Mouse (Mus musculus) testis, adult 2 months (tissue): Measurements from ENCODE around the gene Supt4a. TPM values are rescaled to one million over a fixed set of nuclear protein-coding genes. Genes with fewer than 3 reads are reported as not detected.

Experiments used
- H3K27ac ChIP-seq: fragments of 200-500 bp; 2 replicates; pipeline ENCODE4 v1.5.1; 2012; ENCODE audit warnings: low read depth, low read length; ENCODE audit not compliant: control insufficient read depth, insufficient read depth
- H3K27me3 ChIP-seq: fragments of 200-500 bp; 2 replicates; pipeline ENCODE4 v1.6.1; 2012; ENCODE audit warnings: mild to moderate bottlenecking, low read length, moderate library complexity; ENCODE audit not compliant: control insufficient read depth, insufficient read depth
- H3K36me3 ChIP-seq: fragments of 200-500 bp; 2 replicates; pipeline ENCODE4 v1.6.1; 2012; ENCODE audit warnings: mild to moderate bottlenecking, low read length; ENCODE audit not compliant: control insufficient read depth, insufficient read depth
- H3K4me1 ChIP-seq: fragments of 200-500 bp; 2 replicates; pipeline ENCODE4 v1.6.1; 2012; ENCODE audit warnings: low read length; ENCODE audit not compliant: control insufficient read depth, insufficient read depth
- H3K4me3 ChIP-seq: fragments of 200-500 bp; 2 replicates; pipeline ENCODE4 v1.5.1; 2012; ENCODE audit warnings: low read depth, mild to moderate bottlenecking, low read length, moderate library complexity, mixed read lengths; ENCODE audit not compliant: control insufficient read depth
- CTCF ChIP-seq: fragments of 200-500 bp; IDR thresholded peaks from 2 replicates; pipeline ENCODE4 v1.5.1; 2012; ENCODE audit warnings: low read depth, mild to moderate bottlenecking, inconsistent platforms, low read length, moderate library complexity; ENCODE audit not compliant: control insufficient read depth, insufficient read depth, insufficient replicate concordance
- POLR2A ChIP-seq: fragments of 200-500 bp; IDR thresholded peaks from 2 replicates; pipeline ENCODE4 v1.6.1; 2012; ENCODE audit warnings: low read depth, mild to moderate bottlenecking, inconsistent platforms, low read length, moderate library complexity; ENCODE audit not compliant: control insufficient read depth
- polyA plus RNA-seq: library from polyadenylated mRNA; depleted of rRNA; stranded (reverse); fragments of >200 nt; gene quantifications from 2 replicates; pipeline ENCODE4 v1.2.3, GENCODE M21; 2012

Supt4a gene
- polyA plus RNA-seq, 1 experiment, result 54.9 TPM

DNA sequence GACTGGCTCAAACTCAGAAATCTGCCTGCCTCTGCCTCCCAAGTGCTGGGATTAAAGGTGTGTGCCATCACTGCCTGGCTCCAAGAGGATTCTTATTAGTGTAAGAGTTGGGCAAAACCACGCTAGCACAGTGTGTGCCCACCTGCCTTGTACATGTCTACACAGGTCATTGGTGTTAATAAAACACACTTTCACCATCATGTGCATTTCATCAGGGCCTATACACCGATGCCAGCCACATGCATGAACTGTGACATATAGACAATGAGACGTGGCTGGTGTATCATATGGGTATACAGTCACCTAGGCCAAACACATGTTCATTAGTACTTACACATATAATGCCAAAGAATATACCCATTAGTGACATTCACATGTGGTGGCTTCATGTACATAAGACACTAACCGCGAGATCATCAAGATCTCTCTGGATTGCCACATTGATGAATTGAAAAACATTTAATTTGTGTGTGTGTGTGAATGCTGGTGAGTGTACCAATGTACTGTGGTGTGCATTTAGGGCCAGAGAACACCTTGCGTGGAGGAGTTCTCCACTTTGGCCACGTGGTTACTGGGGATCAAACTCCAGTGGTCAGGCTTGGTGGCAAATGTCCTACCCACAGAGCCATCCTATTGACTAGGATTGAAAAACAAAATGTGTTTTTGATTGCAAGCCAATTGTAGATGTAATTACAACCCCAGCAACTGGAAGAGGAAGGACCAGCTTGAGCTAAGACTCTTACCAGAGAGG, 21.0 kb downstream of the Supt4a start:
- Histone ChIP-seq H3K27ac (no peak overlapping the region), H3K36me3 (no peaks in the 10 kb centered on the region), H3K4me3 (no peak overlapping the region), H3K4me1 (peaks cover 30% of the 10 kb centered on the region), H3K27me3 (no peaks in the 10 kb centered on the region)
- no peak for TF ChIP-seq CTCF

DNA sequence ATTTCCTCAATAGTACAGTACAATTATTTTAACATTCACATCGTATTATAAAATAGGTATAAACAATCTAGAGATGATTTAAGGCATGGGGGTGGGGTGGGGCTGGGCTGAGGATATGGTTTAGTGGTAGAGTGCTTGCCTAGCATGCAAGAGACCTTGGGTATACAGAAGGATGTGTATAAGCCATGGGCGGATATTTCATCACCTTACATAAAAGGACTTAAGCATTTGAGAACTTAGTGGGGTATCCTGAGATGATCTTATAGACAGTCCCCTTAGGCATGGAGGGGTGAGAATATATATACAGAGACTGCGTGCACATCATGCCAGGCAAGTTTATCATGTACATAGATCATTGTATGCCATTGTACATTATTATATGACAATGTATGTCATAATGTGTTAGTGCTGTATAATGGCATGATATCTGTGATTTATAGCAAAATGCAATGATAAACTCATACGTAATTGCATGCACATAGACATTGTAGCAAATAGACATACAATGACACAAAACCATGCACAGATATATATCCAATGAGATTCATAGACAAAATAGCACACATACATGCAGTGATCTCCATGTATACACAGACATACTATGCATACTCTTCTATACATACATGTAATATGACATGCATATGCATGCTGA, 21.7 kb downstream of the Supt4a start:
- TF ChIP-seq CTCF, result no peak
- no peak for TF ChIP-seq POLR2A
- peaks cover 35% of the 10 kb centered on the region for H3K4me1 ChIP-seq
- H3K27me3 ChIP-seq, result no peaks in the 10 kb centered on the region
- no peak overlapping the region for H3K4me3 ChIP-seq
- no peaks in the 10 kb centered on the region for H3K36me3 ChIP-seq
- H3K27ac ChIP-seq, result no peak overlapping the region

DNA sequence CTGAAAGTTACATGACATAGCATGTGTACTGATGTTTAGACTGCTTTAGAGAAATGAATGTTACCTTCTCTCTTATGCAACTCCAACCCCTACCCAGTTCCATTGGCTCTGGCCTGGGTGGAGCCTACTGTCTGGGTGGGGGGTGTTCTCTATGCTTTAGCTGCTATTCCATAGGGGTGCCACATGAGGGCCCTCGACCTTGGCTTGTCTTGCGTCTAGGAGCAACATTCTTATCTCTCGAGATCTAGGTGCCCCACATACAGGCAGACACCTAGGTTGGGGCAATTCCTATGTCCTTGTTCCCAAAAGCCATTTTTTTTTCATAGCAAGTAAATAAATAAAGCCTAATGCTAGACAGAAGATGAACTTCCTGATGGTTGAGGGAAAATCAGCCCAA, 22.3 kb downstream of the Supt4a start:
- no peak for TF ChIP-seq CTCF
- no peak for TF ChIP-seq POLR2A
- Histone ChIP-seq H3K27ac (no peak overlapping the region), H3K4me1 (peaks cover 35% of the 10 kb centered on the region), H3K4me3 (peak overlapping the region; percentile 32), H3K27me3 (no peaks in the 10 kb centered on the region), H3K36me3 (no peaks in the 10 kb centered on the region)

- Histone ChIP-seq H3K4me1 (peaks cover 28% of the 10 kb centered on the region), H3K36me3 (no peaks in the 10 kb centered on the region), H3K4me3 (peak within 1 kb of the TSS; percentile 60), H3K27me3 (no peaks in the 10 kb centered on the region), H3K27ac (no peak within 1 kb of the TSS)
- TF ChIP-seq POLR2A, result no peak; the same call in 1 of the 2 replicates
- TF ChIP-seq CTCF, result no peak
These were observed 23.1 kb downstream of the Supt4a start, which contains the start of gene Tspoap1 for GRCm38 (mm10) chr11:87760301-87761081. TSS of gene Tspoap1 (plus strand) at chr11:87760541.

DNA sequence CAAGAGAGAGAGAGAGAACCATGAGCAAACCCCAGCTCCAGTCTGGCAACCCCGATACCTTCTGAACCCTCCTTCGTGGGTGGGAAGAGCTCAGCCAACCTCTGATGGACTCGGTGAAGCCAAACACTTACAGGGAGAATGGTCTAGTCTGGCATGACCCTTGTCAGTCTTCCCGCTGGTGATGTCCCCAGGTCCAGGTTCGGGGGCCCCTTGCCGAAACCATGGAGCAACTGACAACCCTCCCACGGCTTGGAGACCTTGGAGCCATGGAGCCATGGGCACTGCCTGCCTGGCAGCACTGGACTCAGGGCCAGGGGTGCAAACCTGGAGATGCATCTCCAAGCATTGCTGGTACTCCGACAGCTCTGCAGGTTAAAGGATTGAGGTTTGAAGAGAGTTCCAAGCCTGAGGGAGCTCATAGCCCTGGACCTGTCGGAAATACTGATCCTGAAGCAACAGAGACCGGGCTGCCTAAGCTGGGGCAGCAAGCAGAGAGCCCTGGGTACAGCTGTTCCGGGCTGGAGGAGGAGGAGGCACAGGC, 23.9 kb downstream of the Supt4a start:
- Histone ChIP-seq H3K4me3 (no peak overlapping the region; the same call in none of the 2 replicates), H3K27ac (no peak overlapping the region), H3K36me3 (no peaks in the 10 kb centered on the region), H3K27me3 (no peaks in the 10 kb centered on the region), H3K4me1 (peaks cover 24% of the 10 kb centered on the region)
- TF ChIP-seq CTCF, result no peak
- TF ChIP-seq POLR2A, result no peak

GRCm38 (mm10) chr11:87761806-87762701, 24.7 kb downstream of the Supt4a start:
- no peak for TF ChIP-seq POLR2A
- TF ChIP-seq CTCF, result no peak
- peaks cover 21% of the 10 kb centered on the region for H3K4me1 ChIP-seq
- H3K27ac ChIP-seq, result no peak overlapping the region
- no peak overlapping the region for H3K4me3 ChIP-seq
- H3K36me3 ChIP-seq, result no peaks in the 10 kb centered on the region
- H3K27me3 ChIP-seq, result no peaks in the 10 kb centered on the region
